Mouse (Mus musculus): ENCODE data around the gene Mid1.
"Not testable (repeated sequence)": the region's sequence is repeated elsewhere in the genome, so short reads cannot be mapped to it uniquely, and the experiment has no call there.

DNA sequence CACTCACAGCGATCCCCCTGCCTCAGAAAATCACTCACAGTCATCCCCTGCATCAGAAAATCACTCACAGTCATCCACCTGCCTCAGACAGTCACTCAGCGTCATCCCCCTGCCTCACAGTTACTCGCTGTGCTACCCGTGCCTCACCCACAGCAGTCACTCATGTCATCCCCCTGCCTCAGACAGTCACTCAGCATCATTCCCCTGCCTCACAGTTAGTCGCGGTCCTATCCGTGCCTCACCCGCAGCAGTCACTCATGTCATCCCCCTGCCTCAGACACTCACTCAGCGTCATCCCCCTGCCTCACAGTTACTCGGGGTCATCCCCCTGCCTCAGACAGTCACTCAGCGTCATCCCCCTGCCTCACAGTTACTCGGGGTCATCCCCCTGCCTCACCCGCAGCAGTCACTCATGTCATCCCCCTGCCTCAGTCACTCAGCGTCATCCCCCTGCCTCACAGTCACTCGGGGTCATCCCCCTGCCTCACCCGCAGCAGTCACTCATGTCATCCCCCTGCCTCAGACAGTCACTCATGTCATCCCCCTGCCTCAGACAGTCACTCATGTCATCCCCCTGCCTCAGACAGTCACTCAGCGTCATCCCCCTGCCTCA is 311.0 kb downstream of the Mid1 start:
- not testable (repeated sequence) for TF ChIP-seq CTCF (IDR thresholded peaks at IDR 0.05; ENCODE audit: low read depth, low read length); POLR2AphosphoS5 (IDR thresholded peaks at IDR 0.05; ENCODE audit: insufficient replicate concordance, low read depth, low read length)
